Mouse (Mus musculus) forebrain, embryonic 15.5 days (tissue): ENCODE measurements around the gene Rnpepl1. TPM values are rescaled to one million over a fixed set of nuclear protein-coding genes. Genes with fewer than 3 reads are reported as not detected.

ENCODE experiments used
- ATAC-seq: fragments of 200-750 bp; cut with Nextera tagmentation; replicated peaks from 2 replicates; pipeline ENCODE4 v1.8.0; 2017; ENCODE audit warnings: mild to moderate bottlenecking, moderate TSS enrichment, moderate library complexity
- H3K27ac ChIP-seq: fragments of 300-500 bp; sonication (generic); replicated peaks from 2 replicates; pipeline ENCODE4 v1.5.1; 2015; ENCODE audit warnings: mild to moderate bottlenecking, inconsistent platforms
- H3K27me3 ChIP-seq: fragments of 300-500 bp; sonication (generic); 2 replicates; pipeline ENCODE4 v1.6.1; 2015; ENCODE audit warnings: inconsistent platforms
- H3K36me3 ChIP-seq: fragments of 300-500 bp; sonication (generic); 2 replicates; pipeline ENCODE4 v1.6.1; 2015; ENCODE audit warnings: mild to moderate bottlenecking, inconsistent platforms
- H3K4me1 ChIP-seq: fragments of 300-500 bp; sonication (generic); 2 replicates; pipeline ENCODE4 v1.6.1; 2015; ENCODE audit warnings: inconsistent platforms
- H3K4me2 ChIP-seq: fragments of 300-500 bp; sonication (generic); replicated peaks from 2 replicates; pipeline ENCODE4 v1.6.1; 2015; ENCODE audit warnings: mild to moderate bottlenecking, inconsistent platforms
- H3K4me3 ChIP-seq: fragments of 300-500 bp; sonication (generic); 2 replicates; pipeline ENCODE4 v1.5.1; 2015; ENCODE audit warnings: mild to moderate bottlenecking, inconsistent platforms
- H3K9ac ChIP-seq: fragments of 300-500 bp; sonication (generic); replicated peaks from 2 replicates; pipeline ENCODE4 v1.6.1; 2015; ENCODE audit warnings: mild to moderate bottlenecking, inconsistent platforms
- H3K9me3 ChIP-seq: fragments of 300-500 bp; sonication (generic); 2 replicates; pipeline ENCODE4 v1.6.1; 2016; ENCODE audit warnings: inconsistent platforms
- WGBS: fragments of 180-500 bp; shearing (Covaris S2); methylation state at CpG from one replicate; pipeline ENCODE4 v1.1.7; 2015; ENCODE audit warnings: mixed read lengths; 5-methylcytosine and 5-hydroxymethylcytosine counted together
- polyA plus RNA-seq: library from polyadenylated mRNA; unstranded; fragments of >200 nt; fragmentation: Nextera tagmentation; extraction: Ambion mirVana; gene quantifications from 2 replicates; pipeline ENCODE4 v1.2.1, GENCODE M21; 2015

Gene Rnpepl1
- polyA plus RNA-seq = 31.1 and 33.6 TPM in 2 replicates

GRCm38 (mm10) chr1:92910239-92910885, at the start of gene Rnpepl1:
Gene Rnpepl1, plus strand, starts transcription at chr1:92910783.
- Histone ChIP-seq H3K36me3 (peaks cover 8% of the 10 kb centered on the region), H3K27me3 (no peaks in the 10 kb centered on the region), H3K9me3 (no peaks in the 10 kb centered on the region), H3K4me1 (peaks cover 49% of the 10 kb centered on the region), H3K27ac (peak within 1 kb of the TSS; percentile 94), H3K4me2 (peak within 1 kb of the TSS; percentile 77), H3K4me3 (peak within 1 kb of the TSS; percentile 86), H3K9ac (peak within 1 kb of the TSS; percentile 93)
- ATAC-seq = peak; percentile 79
- under 1% methylated on average over 33 of the region's 57 CpGs for WGBS

DNA sequence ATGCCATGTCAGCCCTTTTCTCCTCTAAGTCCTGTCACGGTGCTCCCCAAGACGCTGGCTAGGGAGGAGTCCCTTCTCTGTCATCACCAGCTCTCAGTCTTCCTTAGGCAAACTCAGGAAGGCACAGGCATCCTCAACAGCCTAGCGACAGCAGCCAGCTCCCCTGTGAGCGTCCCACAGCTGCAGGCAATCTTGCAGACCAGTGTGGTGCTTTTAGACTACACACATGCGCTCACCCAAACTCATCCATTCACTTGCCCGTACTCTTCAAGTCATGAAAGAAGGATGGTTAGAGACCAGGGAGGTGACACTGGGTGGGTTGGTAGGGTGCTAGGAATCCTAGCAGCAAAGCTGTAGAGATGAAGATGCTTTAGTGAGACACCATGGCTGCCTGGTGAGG, 49.1 kb upstream of the Rnpepl1 start:
- Histone ChIP-seq H3K4me2 (no peak overlapping the region), H3K4me3 (no peak overlapping the region), H3K36me3 (peaks cover 42% of the 10 kb centered on the region), H3K9me3 (no peaks in the 10 kb centered on the region), H3K9ac (no peak overlapping the region), H3K27me3 (no peaks in the 10 kb centered on the region), H3K4me1 (peaks cover 8% of the 10 kb centered on the region; the same call in 1 of the 2 replicates), H3K27ac (peak overlapping the region; percentile 42; the same call in 1 of the 2 replicates)
- no peak for ATAC-seq
- WGBS = 75% methylated on average over 6 of the region's 6 CpGs

DNA sequence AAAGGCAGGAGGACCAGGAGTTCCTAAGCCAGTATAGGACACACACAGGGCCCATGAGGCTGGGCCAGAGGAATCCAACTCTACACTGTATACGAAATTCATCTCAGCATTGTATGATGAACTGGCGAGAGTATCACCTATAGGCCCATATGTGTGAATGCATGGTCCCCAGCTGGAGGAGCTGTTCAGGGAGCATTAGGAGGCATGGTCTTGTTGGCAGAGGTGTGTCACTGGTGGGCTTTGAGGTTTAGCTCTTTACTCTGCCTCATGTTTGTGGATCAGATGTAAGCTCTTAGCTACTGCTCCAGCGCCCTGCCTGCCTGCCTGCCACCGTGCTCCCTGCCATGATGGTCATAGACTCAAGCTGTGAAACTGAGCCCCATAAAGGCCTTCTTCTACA, 47.3 kb upstream of the Rnpepl1 start:
- Histone ChIP-seq H3K4me3 (no peak overlapping the region), H3K9me3 (no peaks in the 10 kb centered on the region), H3K9ac (no peak overlapping the region), H3K27me3 (no peaks in the 10 kb centered on the region), H3K36me3 (peaks cover 25% of the 10 kb centered on the region), H3K27ac (no peak overlapping the region), H3K4me1 (peaks cover 8% of the 10 kb centered on the region; the same call in 1 of the 2 replicates), H3K4me2 (no peak overlapping the region)
- no peak for ATAC-seq
- WGBS = 84% methylated on average over 4 of the region's 4 CpGs

DNA sequence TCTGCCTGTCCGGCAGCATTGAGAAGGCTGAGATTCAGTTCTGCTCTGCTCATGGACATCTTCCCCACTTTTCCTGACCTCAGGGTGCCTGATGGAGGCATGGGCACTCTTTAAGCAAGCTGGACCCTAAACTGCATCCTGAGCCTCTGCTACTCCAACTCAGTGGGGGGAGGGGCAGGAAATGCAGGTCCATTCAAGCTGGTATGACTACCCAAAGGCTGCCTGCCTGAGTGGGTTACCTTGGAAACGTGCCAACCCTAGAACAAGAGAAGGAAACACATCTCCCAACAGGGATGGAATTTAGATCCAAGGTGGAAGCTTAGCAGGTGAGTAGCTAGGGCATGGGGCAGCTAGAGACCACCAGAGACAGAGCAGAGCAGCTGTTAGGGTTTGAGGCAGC, 44.4 kb upstream of the Rnpepl1 start:
- H3K27me3 ChIP-seq = no peaks in the 10 kb centered on the region
- no peaks in the 10 kb centered on the region for H3K9me3 ChIP-seq
- ATAC-seq = no peak
- WGBS = 60% methylated on average over 2 of the region's 2 CpGs
- no peak overlapping the region for H3K9ac ChIP-seq
- H3K27ac ChIP-seq = no peak overlapping the region
- H3K4me2 ChIP-seq = no peak overlapping the region
- H3K4me3 ChIP-seq = no peak overlapping the region
- no peaks in the 10 kb centered on the region for H3K36me3 ChIP-seq
- H3K4me1 ChIP-seq = peaks cover 8% of the 10 kb centered on the region; the same call in 1 of the 2 replicates

- ATAC-seq = no peak
- WGBS = 80% methylated on average over 2 of the region's 2 CpGs
- H3K9me3 ChIP-seq = no peaks in the 10 kb centered on the region
- no peaks in the 10 kb centered on the region for H3K36me3 ChIP-seq
- H3K27me3 ChIP-seq = no peaks in the 10 kb centered on the region
- no peak overlapping the region for H3K4me2 ChIP-seq
- no peak overlapping the region for H3K4me3 ChIP-seq
- no peak overlapping the region for H3K9ac ChIP-seq
- H3K27ac ChIP-seq = no peak overlapping the region
- H3K4me1 ChIP-seq = peaks cover 8% of the 10 kb centered on the region; the same call in 1 of the 2 replicates
These were observed 40.6 kb upstream of the Rnpepl1 start for GRCm38 (mm10) chr1:92869985-92870384.

DNA sequence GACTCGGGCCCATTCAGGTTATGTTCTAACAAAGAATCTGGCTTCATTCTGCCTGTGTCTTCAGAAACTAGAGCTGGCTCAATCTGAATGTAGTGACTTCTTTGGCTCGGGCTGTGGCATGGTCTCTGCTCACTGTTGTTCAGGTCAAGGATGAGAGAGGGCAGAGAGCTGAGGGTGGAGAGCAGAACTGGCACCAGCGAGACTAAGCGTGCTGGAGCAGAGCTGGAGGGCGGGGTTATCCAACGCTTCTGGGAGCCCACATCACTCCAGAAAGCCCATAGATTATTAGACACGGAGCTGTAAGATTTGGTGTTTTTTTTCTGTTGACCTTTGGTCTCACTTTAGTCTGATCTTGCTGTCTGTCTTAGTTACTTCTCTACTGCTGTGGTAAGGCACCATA, 37.9 kb upstream of the Rnpepl1 start:
- H3K9me3 ChIP-seq = no peaks in the 10 kb centered on the region

DNA sequence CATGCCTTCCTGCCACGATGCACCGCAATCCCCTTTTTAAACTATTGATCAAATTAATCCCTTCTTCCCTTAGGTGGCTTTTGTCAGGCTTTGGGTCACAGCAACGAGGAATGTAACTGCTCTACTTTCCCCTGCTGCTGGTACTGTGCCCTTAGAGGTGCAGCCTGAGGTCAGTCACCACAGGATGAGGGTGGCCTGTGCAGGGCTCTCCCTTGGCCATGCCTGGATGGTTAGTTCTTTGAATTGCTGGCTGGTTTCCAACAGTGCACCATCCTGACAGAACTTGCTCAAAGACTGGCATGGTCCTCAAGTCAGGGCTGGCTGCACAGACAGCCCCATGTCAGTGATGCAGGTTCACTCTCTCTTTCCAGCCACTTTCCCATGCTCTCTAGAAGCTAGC, 36.6 kb upstream of the Rnpepl1 start:
- Histone ChIP-seq H3K27ac (no peak overlapping the region), H3K9me3 (no peaks in the 10 kb centered on the region), H3K4me3 (no peak overlapping the region), H3K9ac (no peak overlapping the region), H3K4me1 (peaks cover 1% of the 10 kb centered on the region; the same call in 1 of the 2 replicates), H3K36me3 (no peaks in the 10 kb centered on the region), H3K27me3 (no peaks in the 10 kb centered on the region), H3K4me2 (no peak overlapping the region)
- no peak for ATAC-seq
- WGBS = 46% methylated on average over 3 of the region's 3 CpGs

More for the DNA sequence above, 37.9 kb upstream of the Rnpepl1 start:
- Histone ChIP-seq H3K9ac (no peak overlapping the region), H3K27me3 (no peaks in the 10 kb centered on the region), H3K27ac (no peak overlapping the region), H3K4me1 (no peaks in the 10 kb centered on the region), H3K36me3 (no peaks in the 10 kb centered on the region), H3K4me2 (no peak overlapping the region), H3K4me3 (no peak overlapping the region)
- no peak for ATAC-seq
- WGBS = 87% methylated on average over 7 of the region's 7 CpGs

DNA sequence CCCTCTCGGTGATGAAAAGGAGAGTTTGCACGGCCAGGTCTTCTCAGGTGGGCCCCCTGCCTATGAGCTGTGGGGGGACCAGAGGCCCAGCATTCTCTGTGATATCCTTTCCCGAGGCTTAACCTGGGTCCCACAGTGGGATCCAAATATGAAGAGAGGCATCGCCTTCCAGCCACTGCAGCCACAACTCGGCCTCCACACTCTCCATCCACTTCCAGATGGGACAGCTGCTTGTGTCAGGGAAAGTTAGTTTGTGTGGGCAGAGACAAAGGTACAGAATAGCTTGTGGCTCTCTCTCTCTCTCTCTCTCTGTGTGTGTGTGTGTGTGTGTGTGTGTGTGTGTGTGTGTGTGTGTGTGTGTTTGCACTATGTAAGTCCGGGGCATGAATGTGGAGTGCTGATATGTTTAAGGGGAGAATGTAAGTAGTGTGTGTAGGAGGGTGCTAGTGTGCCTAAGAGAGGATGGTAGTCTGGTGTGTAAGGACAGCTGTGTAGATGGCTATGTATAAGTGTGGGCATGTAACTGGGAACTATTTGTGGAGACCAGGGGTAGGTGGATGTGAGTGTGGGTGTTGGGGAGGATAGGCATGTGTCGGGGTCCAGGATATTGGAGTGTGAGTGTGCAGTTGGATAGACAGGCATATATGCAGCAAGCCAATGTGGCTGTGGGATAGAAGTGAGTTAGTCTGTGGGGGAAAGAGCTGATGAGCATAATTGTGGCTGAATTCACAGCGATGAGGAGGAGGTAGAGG, 35.0 kb upstream of the Rnpepl1 start:
- WGBS = 78% methylated on average over 8 of the region's 8 CpGs
- Histone ChIP-seq H3K9ac (no peak overlapping the region), H3K27ac (no peak overlapping the region), H3K4me3 (no peak overlapping the region), H3K36me3 (no peaks in the 10 kb centered on the region), H3K27me3 (no peaks in the 10 kb centered on the region), H3K9me3 (no peaks in the 10 kb centered on the region), H3K4me1 (peaks cover 9% of the 10 kb centered on the region; the same call in 1 of the 2 replicates), H3K4me2 (no peak overlapping the region)
- ATAC-seq = no peak

GRCm38 (mm10) chr1:92877431-92877978, 33.1 kb upstream of the Rnpepl1 start:
- Histone ChIP-seq H3K4me3 (no peak overlapping the region), H3K36me3 (no peaks in the 10 kb centered on the region), H3K9ac (no peak overlapping the region), H3K4me1 (peaks cover 9% of the 10 kb centered on the region; the same call in 1 of the 2 replicates), H3K4me2 (no peak overlapping the region), H3K9me3 (no peaks in the 10 kb centered on the region), H3K27ac (no peak overlapping the region), H3K27me3 (no peaks in the 10 kb centered on the region)
- no peak for ATAC-seq
- WGBS = 67% methylated on average over 12 of the region's 12 CpGs

DNA sequence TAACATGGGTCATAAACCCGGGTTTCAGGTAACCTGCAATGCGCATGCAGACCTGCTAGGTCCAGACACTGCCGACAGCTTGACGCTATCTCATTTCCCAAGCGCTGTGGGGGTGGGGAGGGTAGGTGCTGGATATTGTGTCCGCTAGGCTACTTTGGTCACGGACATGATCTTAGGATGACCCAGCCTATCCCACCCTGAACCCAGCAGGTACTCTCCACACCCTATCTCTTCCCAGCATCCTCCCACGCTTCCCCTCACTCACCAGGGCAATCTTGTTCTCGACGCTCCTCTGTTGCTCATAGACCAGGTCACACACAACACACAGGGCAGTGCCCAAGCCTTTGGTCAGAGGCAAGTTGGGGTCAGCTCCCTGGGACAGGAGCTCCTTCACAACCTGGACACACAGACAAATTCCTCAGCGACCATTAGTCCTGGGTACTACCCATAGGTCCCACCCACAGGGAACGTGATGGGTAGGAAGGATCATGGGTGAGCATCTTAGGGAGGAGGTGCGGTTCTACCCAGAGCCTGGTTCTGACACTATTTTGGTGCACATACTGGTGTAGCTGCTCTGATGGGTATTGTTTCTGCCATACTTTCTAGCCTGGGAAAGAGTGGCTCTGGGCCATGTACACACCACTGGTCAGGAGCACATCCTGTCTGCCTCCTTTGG, 32.4 kb upstream of the Rnpepl1 start:
- no peaks in the 10 kb centered on the region for H3K36me3 ChIP-seq
- no peak overlapping the region for H3K9ac ChIP-seq
- H3K27me3 ChIP-seq = no peaks in the 10 kb centered on the region
- H3K4me3 ChIP-seq = no peak overlapping the region
- 89% methylated on average over 13 of the region's 13 CpGs for WGBS
- ATAC-seq = no peak
- H3K9me3 ChIP-seq = no peaks in the 10 kb centered on the region
- H3K4me1 ChIP-seq = peaks cover 9% of the 10 kb centered on the region; the same call in 1 of the 2 replicates
- H3K27ac ChIP-seq = no peak overlapping the region
- H3K4me2 ChIP-seq = no peak overlapping the region

- no peak overlapping the region for H3K4me3 ChIP-seq
- H3K4me1 ChIP-seq = peaks cover 9% of the 10 kb centered on the region; the same call in 1 of the 2 replicates
- H3K4me2 ChIP-seq = no peak overlapping the region
- peak overlapping the region; percentile 41; the same call in 1 of the 2 replicates for H3K27ac ChIP-seq
- peak; percentile 78 for ATAC-seq
- no peaks in the 10 kb centered on the region for H3K27me3 ChIP-seq
- H3K9me3 ChIP-seq = no peaks in the 10 kb centered on the region
- no peak overlapping the region for H3K9ac ChIP-seq
- 69% methylated on average over 12 of the region's 12 CpGs for WGBS
- no peaks in the 10 kb centered on the region for H3K36me3 ChIP-seq
These were observed 31.3 kb upstream of the Rnpepl1 start for GRCm38 (mm10) chr1:92879266-92879665.

- H3K9ac ChIP-seq = no peak overlapping the region
- no peaks in the 10 kb centered on the region for H3K36me3 ChIP-seq
- ATAC-seq = no peak
- 81% methylated on average over 5 of the region's 5 CpGs for WGBS
- no peak overlapping the region for H3K4me2 ChIP-seq
- no peaks in the 10 kb centered on the region for H3K27me3 ChIP-seq
- H3K27ac ChIP-seq = no peak overlapping the region
- H3K4me1 ChIP-seq = peaks cover 9% of the 10 kb centered on the region; the same call in 1 of the 2 replicates
- no peaks in the 10 kb centered on the region for H3K9me3 ChIP-seq
- no peak overlapping the region for H3K4me3 ChIP-seq
These were observed 30.5 kb upstream of the Rnpepl1 start for GRCm38 (mm10) chr1:92880101-92880500.
